Mouse (Mus musculus) embryonic facial prominence, embryonic 11.5 days (tissue): ENCODE measurements around the gene Cenpn. TPM values are rescaled to one million over a fixed set of nuclear protein-coding genes. Genes with fewer than 3 reads are reported as not detected.

Experiments used
- ATAC-seq: fragments of 200-750 bp; cut with Nextera tagmentation; replicated peaks from 2 replicates; pipeline ENCODE4 v1.8.0; 2017; ENCODE audit warnings: low read depth; ENCODE audit not compliant: insufficient number of reproducible peaks, low FRiP score, low TSS enrichment
- DNase-seq: peaks from one replicate; pipeline ENCODE4 v3.0.0-alpha.2; 2015; ENCODE audit warnings: low spot score
- H3K27ac ChIP-seq: fragments of 300-500 bp; sonication (generic); replicated peaks from 2 replicates; pipeline ENCODE4 v1.5.1; 2014; ENCODE audit warnings: mild to moderate bottlenecking, low read depth, low read length, control low read depth
- H3K27me3 ChIP-seq: fragments of 300-500 bp; sonication (generic); 2 replicates; pipeline ENCODE4 v1.6.1; 2014; ENCODE audit warnings: mild to moderate bottlenecking, low read length, moderate library complexity, mixed read lengths; ENCODE audit not compliant: control insufficient read depth, insufficient read depth
- H3K36me3 ChIP-seq: fragments of 300-500 bp; sonication (generic); replicated peaks from 2 replicates; pipeline ENCODE4 v1.6.1; 2014; ENCODE audit warnings: low read depth, mild to moderate bottlenecking, low read length, moderate library complexity, mixed read lengths; ENCODE audit not compliant: control insufficient read depth, insufficient read depth
- H3K4me1 ChIP-seq: fragments of 300-500 bp; sonication (generic); 2 replicates; pipeline ENCODE4 v1.6.1; 2014; ENCODE audit warnings: low read length, mixed read lengths; ENCODE audit not compliant: control insufficient read depth, insufficient read depth
- H3K4me2 ChIP-seq: fragments of 300-500 bp; sonication (generic); 2 replicates; pipeline ENCODE4 v1.6.1; 2014; ENCODE audit warnings: low read depth, mild to moderate bottlenecking, control low read depth, low read length, moderate library complexity
- H3K4me3 ChIP-seq: fragments of 300-500 bp; sonication (generic); 2 replicates; pipeline ENCODE4 v1.5.1; 2014; ENCODE audit warnings: low read depth, low read length, control low read depth
- H3K9ac ChIP-seq: fragments of 300-500 bp; sonication (generic); replicated peaks from 2 replicates; pipeline ENCODE4 v1.6.1; 2014; ENCODE audit warnings: mild to moderate bottlenecking, control low read depth, low read length
- H3K9me3 ChIP-seq: fragments of 300-500 bp; sonication (generic); replicated peaks from 2 replicates; pipeline ENCODE4 v1.6.1; 2016; ENCODE audit warnings: mild to moderate bottlenecking, low read length, inconsistent platforms, mixed read lengths; ENCODE audit not compliant: control insufficient read depth
- WGBS: fragments of 180-500 bp; shearing (Covaris S2); extraction: QIAGEN DNeasy Blood & Tissue Kit; methylation state at CpG from one replicate; pipeline ENCODE4 v1.1.7; 2014; 5-methylcytosine and 5-hydroxymethylcytosine counted together
- polyA plus RNA-seq: library from polyadenylated mRNA; unstranded; fragments of >200 nt; fragmentation: Nextera tagmentation; extraction: Ambion mirVana; gene quantifications from 2 replicates; pipeline ENCODE4 v1.2.1, GENCODE M21; 2014

Cenpn gene
- polyA plus RNA-seq, 1 experiment from 2014 or later, result 58.4 TPM

DNA sequence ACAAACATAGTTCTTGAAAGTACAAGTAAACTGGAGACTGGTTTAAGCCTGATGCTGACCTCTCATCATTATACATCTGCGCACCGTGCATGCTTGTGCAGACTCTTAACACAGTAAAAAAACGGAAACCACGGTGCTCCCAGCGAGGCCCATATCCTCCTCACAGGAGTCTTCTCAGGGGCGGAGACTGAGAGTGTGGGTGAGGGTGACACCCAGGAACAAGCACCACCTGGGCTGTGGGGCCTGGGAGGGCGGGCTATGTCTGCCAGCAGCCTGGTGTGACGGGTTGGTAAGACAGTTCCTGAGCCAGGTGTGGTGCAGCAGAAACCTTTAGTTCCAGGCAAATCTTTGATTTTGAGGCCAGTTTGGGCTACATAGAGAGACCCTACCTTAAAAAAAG is 30.9 kb downstream of the Cenpn start:
- Histone ChIP-seq H3K27ac (no peak overlapping the region), H3K9me3 (no peaks in the 10 kb centered on the region), H3K9ac (no peak overlapping the region), H3K36me3 (peaks cover 6% of the 10 kb centered on the region), H3K4me2 (no peak overlapping the region), H3K27me3 (no peaks in the 10 kb centered on the region), H3K4me3 (no peak overlapping the region), H3K4me1 (no peaks in the 10 kb centered on the region)
- ATAC-seq (no peak), DNase-seq (no peak)
- 91% methylated on average over 8 of the region's 8 CpGs for WGBS

GRCm38 (mm10) chr8:116954415-116954814 is 32.9 kb downstream of the Cenpn start:
- ATAC-seq (no peak), DNase-seq (no peak)
- Histone ChIP-seq H3K27ac (no peak overlapping the region), H3K4me2 (no peak overlapping the region), H3K4me1 (no peaks in the 10 kb centered on the region), H3K27me3 (no peaks in the 10 kb centered on the region), H3K9me3 (no peaks in the 10 kb centered on the region), H3K4me3 (no peak overlapping the region), H3K9ac (no peak overlapping the region), H3K36me3 (peaks cover 6% of the 10 kb centered on the region)
- 91% methylated on average over 9 of the region's 9 CpGs for WGBS

GRCm38 (mm10) chr8:116969531-116969930 is 48.0 kb downstream of the Cenpn start:
- H3K4me3 ChIP-seq, result no peak overlapping the region
- 80% methylated on average over 6 of the region's 6 CpGs for WGBS
- H3K4me2 ChIP-seq, result no peak overlapping the region
- H3K36me3 ChIP-seq, result no peaks in the 10 kb centered on the region
- H3K4me1 ChIP-seq, result no peaks in the 10 kb centered on the region
- no peaks in the 10 kb centered on the region for H3K9me3 ChIP-seq
- H3K27ac ChIP-seq, result no peak overlapping the region
- no peak for DNase-seq
- no peak for ATAC-seq
- H3K27me3 ChIP-seq, result no peaks in the 10 kb centered on the region
- H3K9ac ChIP-seq, result no peak overlapping the region

GRCm38 (mm10) chr8:116975066-116975465 is 53.5 kb downstream of the Cenpn start:
- WGBS, result 32% methylated on average over 5 of the region's 5 CpGs
- Histone ChIP-seq H3K4me3 (no peak overlapping the region), H3K4me2 (no peak overlapping the region), H3K9me3 (no peaks in the 10 kb centered on the region), H3K9ac (no peak overlapping the region), H3K27me3 (no peaks in the 10 kb centered on the region), H3K27ac (no peak overlapping the region), H3K36me3 (no peaks in the 10 kb centered on the region), H3K4me1 (no peaks in the 10 kb centered on the region)
- DNase-seq, result no peak
- ATAC-seq, result no peak

DNA sequence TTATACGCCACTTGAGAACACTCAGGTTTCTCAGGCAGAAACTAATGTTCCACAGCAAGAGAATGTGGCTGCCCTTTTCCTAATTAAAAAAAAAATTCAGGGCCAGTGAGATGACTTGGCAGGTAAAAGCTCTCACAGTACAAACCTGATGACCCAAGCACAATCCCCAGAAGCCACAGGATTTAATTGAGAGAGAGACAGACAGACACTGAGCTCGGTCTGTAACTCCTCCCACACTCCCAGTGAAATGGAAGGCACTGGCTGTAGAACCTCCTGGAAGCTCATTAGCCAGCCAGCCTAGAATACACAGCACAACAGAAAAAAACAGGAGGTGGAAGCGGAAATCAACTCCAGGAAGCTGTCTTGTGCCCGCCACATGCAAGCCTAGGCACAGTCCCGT is 54.1 kb downstream of the Cenpn start:
- no peaks in the 10 kb centered on the region for H3K27me3 ChIP-seq
- no peak overlapping the region for H3K4me2 ChIP-seq
- H3K4me1 ChIP-seq, result no peaks in the 10 kb centered on the region
- no peak overlapping the region for H3K9ac ChIP-seq
- H3K36me3 ChIP-seq, result no peaks in the 10 kb centered on the region
- DNase-seq, result no peak
- 55% methylated on average over 5 of the region's 5 CpGs for WGBS
- H3K9me3 ChIP-seq, result no peaks in the 10 kb centered on the region
- no peak for ATAC-seq
- no peak overlapping the region for H3K27ac ChIP-seq
- no peak overlapping the region for H3K4me3 ChIP-seq

DNA sequence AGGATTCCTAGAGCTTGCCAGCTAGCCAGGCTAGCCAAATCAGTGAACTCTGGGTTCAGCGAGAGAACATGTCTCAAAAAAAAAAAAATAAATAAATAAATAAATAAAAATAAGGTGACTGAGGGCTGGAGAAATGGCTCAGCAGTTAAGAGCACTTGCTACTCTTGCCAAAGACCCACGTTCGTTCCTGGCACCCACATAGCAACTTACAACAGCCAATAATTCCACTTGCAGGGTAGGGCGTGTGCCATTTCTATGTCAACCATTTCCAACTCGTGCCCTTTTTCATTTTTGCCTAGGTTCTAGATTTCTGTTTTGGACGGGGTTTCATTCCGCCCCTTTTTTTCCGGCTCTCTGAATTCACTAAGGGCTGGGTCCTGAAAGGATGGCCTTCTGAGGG is 56.5 kb downstream of the Cenpn start:
- Histone ChIP-seq H3K9ac (peak overlapping the region; percentile 55), H3K27me3 (no peaks in the 10 kb centered on the region), H3K4me1 (no peaks in the 10 kb centered on the region), H3K36me3 (no peaks in the 10 kb centered on the region), H3K4me2 (peak overlapping the region; percentile 76), H3K9me3 (no peaks in the 10 kb centered on the region), H3K27ac (no peak overlapping the region), H3K4me3 (peak overlapping the region; percentile 67)
- DNase-seq (no peak), ATAC-seq (no peak)
- 32% methylated on average over 8 of the region's 8 CpGs for WGBS

GRCm38 (mm10) chr8:116978631-116979256 is 57.2 kb downstream of the Cenpn start, which contains the start of gene 1700030J22Rik:
Gene 1700030J22Rik (minus strand): TSS chr8:116978959.
- Histone ChIP-seq H3K36me3 (no peaks in the 10 kb centered on the region), H3K4me1 (no peaks in the 10 kb centered on the region), H3K4me3 (peak within 1 kb of the TSS; percentile 67), H3K27me3 (no peaks in the 10 kb centered on the region), H3K9me3 (no peaks in the 10 kb centered on the region), H3K27ac (no peak within 1 kb of the TSS), H3K4me2 (peak within 1 kb of the TSS; percentile 76), H3K9ac (peak within 1 kb of the TSS; percentile 55)
- ATAC-seq (peak; percentile 98), DNase-seq (peak; percentile 99)
- WGBS, result under 1% methylated on average over 46 of the region's 46 CpGs

DNA sequence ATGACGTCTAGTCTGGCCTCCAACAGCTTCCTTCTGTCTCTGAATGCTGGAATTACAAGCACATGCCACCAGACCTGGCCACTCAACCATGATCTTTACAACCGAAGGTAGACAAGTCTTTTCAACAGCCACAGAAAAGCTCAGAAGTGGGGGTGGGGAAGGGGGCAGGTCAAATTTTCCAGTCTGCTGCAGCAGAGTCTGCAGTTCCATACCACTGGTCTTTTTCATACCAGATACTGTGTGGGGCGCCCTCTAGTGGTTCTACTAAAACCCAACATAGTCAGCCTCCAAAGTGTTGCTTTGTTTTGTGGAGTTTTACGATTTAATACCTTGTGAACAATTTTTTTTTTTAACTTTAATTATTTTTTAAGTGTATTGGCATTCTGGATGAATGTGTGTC is 58.6 kb downstream of the Cenpn start:
- Histone ChIP-seq H3K4me3 (no peak overlapping the region), H3K36me3 (no peaks in the 10 kb centered on the region), H3K4me1 (no peaks in the 10 kb centered on the region), H3K4me2 (no peak overlapping the region), H3K9me3 (no peaks in the 10 kb centered on the region), H3K27me3 (no peaks in the 10 kb centered on the region), H3K9ac (no peak overlapping the region), H3K27ac (no peak overlapping the region)
- peak; percentile 84 for DNase-seq
- ATAC-seq, result no peak
- WGBS, result 26% methylated on average over 4 of the region's 4 CpGs
